Mouse (Mus musculus): ENCODE results near the gene Cep104. TPM values are rescaled to one million over a fixed set of nuclear protein-coding genes. Genes with fewer than 3 reads are reported as not detected.
A peak's percentile ranks its signal among the peaks of the same experiment; 100 is the strongest.

Cep104 gene
- polyA plus RNA-seq, 1 experiment = 18.4 TPM

DNA sequence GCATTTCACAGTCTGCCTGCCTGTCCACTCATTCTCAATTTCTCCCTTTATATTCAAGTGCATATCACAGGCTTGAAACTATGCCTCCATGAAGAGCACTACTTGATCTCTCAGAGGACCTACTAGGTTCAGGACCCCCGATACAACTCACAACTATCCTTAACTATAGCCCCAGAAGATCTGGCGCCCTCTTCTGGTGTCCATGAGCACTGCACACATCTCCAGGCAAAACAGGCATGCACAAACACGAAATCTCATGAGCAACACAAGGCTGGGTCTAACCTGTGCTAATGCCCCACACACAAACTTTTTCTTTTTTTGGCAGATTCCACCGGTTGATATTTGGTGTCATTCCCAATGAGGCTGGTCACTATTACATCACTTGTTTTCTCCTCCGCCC, 70.8 kb downstream of the Cep104 start:
- no peaks in the 10 kb centered on the region for H3K27me3 ChIP-seq (replicated peaks; ENCODE audit: control insufficient read depth, insufficient read depth, low read length)
- DNase-seq = no peak
- TF ChIP-seq POLR2A (IDR thresholded peaks at IDR 0.05; ENCODE audit: low read depth, low read length) (no peak), CTCF (conservative IDR thresholded peaks at IDR 0.05; ENCODE audit: insufficient read depth, insufficient read length, low read depth, low read length) (peak; percentile 28; the same call in 1 of the 2 replicates)
- no peak overlapping the region for H3K27ac ChIP-seq (ENCODE audit: insufficient read depth, low read depth, low read length)
- H3K4me1 ChIP-seq (ENCODE audit: control insufficient read depth, insufficient read depth, low read length) = no peaks in the 10 kb centered on the region
- no peaks in the 10 kb centered on the region for H3K36me3 ChIP-seq (ENCODE audit: control insufficient read depth, insufficient read depth, low read length)
- no peak overlapping the region for H3K4me3 ChIP-seq (ENCODE audit: insufficient read depth, low read depth, low read length)
- 71% methylated on average over 5 of the region's 5 CpGs for WGBS

DNA sequence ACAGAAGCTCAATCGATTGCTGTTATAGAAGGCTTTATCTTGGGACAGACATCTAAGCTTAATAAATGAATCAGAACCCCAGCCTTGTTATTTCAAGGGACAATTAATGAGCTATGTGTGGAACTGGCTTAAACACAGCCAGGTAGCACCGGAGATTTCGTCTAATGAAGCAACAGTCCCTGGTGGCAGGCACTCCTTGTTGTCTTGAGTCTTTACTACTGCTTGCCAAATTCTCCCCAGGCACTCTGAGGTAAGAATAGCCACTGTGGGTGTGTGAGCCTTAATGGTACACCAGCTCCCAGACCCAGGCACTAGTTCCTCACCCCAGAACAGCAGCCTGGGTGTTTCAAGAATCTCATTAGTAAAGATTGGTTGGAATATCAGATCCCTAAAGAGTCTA, 76.4 kb downstream of the Cep104 start:
- Histone ChIP-seq H3K4me1 (ENCODE audit: control insufficient read depth, insufficient read depth, low read length) (no peaks in the 10 kb centered on the region), H3K36me3 (ENCODE audit: control insufficient read depth, insufficient read depth, low read length) (no peaks in the 10 kb centered on the region), H3K4me3 (ENCODE audit: insufficient read depth, low read depth, low read length) (no peak overlapping the region), H3K27ac (ENCODE audit: insufficient read depth, low read depth, low read length) (no peak overlapping the region), H3K27me3 (replicated peaks; ENCODE audit: control insufficient read depth, insufficient read depth, low read length) (no peaks in the 10 kb centered on the region)
- no peak for TF ChIP-seq CTCF (conservative IDR thresholded peaks at IDR 0.05; ENCODE audit: insufficient read depth, insufficient read length, low read depth, low read length)
- TF ChIP-seq POLR2A (IDR thresholded peaks at IDR 0.05; ENCODE audit: low read depth, low read length) = no peak
- DNase-seq = no peak
- 94% methylated on average over 3 of the region's 3 CpGs for WGBS

DNA sequence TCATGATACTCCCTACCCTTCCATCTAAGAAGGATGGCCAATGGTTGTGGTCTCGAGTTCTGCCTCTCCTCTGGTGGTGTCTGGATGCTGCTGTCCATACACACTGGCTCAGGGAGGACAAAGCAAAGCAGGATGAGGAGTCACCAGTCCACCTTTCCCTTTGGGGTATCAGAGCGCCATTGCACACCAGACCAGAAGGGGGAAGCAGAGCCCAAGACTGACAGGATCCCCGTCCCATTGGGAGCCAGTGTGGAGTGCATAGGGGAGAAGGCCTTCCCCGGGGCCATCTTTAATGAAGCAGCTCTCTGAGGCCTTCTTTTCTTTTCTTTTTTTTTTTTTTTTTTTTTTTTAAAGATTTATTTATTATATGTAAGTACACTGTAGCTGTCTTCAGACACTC, 78.1 kb downstream of the Cep104 start:
- TF ChIP-seq CTCF (conservative IDR thresholded peaks at IDR 0.05; ENCODE audit: insufficient read depth, insufficient read length, low read depth, low read length) (peak; percentile 43; the same call in 1 of the 2 replicates), POLR2A (IDR thresholded peaks at IDR 0.05; ENCODE audit: low read depth, low read length) (no peak)
- H3K36me3 ChIP-seq (ENCODE audit: control insufficient read depth, insufficient read depth, low read length) = no peaks in the 10 kb centered on the region
- no peaks in the 10 kb centered on the region for H3K27me3 ChIP-seq (replicated peaks; ENCODE audit: control insufficient read depth, insufficient read depth, low read length)
- H3K4me1 ChIP-seq (ENCODE audit: control insufficient read depth, insufficient read depth, low read length) = no peaks in the 10 kb centered on the region
- no peak for DNase-seq
- no peak overlapping the region for H3K4me3 ChIP-seq (ENCODE audit: insufficient read depth, low read depth, low read length)
- H3K27ac ChIP-seq (ENCODE audit: insufficient read depth, low read depth, low read length) = no peak overlapping the region
- WGBS = 58% methylated on average over 4 of the region's 4 CpGs

DNA sequence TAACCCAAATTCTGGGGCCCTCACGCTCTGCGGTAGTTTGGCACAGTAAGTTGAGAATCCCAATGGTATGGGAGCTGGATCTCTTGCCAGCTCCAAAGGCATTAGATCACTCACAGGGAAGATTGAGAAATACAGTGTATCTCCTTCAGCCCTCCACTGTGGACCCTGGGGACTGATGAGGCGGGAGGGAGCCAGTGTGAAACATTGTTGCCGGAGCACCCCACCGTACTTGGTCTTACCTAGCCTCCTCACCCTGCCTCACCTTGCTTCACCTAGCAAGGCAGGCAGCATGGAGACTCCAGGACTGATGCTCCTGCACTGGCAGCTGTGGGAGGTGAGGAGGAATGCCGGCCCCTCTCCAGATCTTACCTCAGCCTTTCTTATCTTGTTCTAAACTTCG, 80.5 kb downstream of the Cep104 start:
- no peaks in the 10 kb centered on the region for H3K27me3 ChIP-seq (replicated peaks; ENCODE audit: control insufficient read depth, insufficient read depth, low read length)
- no peak for DNase-seq
- TF ChIP-seq CTCF (conservative IDR thresholded peaks at IDR 0.05; ENCODE audit: insufficient read depth, insufficient read length, low read depth, low read length) (no peak), POLR2A (IDR thresholded peaks at IDR 0.05; ENCODE audit: low read depth, low read length) (no peak)
- no peak overlapping the region for H3K4me3 ChIP-seq (ENCODE audit: insufficient read depth, low read depth, low read length)
- no peaks in the 10 kb centered on the region for H3K4me1 ChIP-seq (ENCODE audit: control insufficient read depth, insufficient read depth, low read length)
- no peaks in the 10 kb centered on the region for H3K36me3 ChIP-seq (ENCODE audit: control insufficient read depth, insufficient read depth, low read length)
- WGBS = 86% methylated on average over 7 of the region's 7 CpGs
- no peak overlapping the region for H3K27ac ChIP-seq (ENCODE audit: insufficient read depth, low read depth, low read length)

DNA sequence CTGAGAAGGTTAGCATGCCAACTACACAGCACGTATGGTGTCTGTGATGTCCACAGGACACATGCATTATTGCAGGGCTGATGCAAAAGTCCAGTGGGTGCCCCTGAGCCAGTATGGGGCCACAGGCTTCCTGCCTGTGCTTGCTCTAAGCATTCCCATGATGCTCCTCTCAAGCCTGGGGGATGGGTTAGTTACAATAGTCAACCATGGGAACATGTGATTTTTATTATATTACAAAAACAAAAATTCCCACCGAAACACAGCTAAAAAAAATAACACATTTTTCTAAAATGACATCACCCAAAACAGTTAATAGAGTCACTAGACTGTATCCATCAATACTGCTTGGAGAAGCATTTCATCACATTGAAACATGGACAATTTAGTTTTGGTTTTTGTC, 81.1 kb downstream of the Cep104 start:
- TF ChIP-seq POLR2A (IDR thresholded peaks at IDR 0.05; ENCODE audit: low read depth, low read length) = no peak
- TF ChIP-seq CTCF (conservative IDR thresholded peaks at IDR 0.05; ENCODE audit: insufficient read depth, insufficient read length, low read depth, low read length) = no peak
- H3K27me3 ChIP-seq (replicated peaks; ENCODE audit: control insufficient read depth, insufficient read depth, low read length) = no peaks in the 10 kb centered on the region
- WGBS = 65% methylated on average over 2 of the region's 2 CpGs
- H3K27ac ChIP-seq (ENCODE audit: insufficient read depth, low read depth, low read length) = no peak overlapping the region
- no peak for DNase-seq
- no peaks in the 10 kb centered on the region for H3K4me1 ChIP-seq (ENCODE audit: control insufficient read depth, insufficient read depth, low read length)
- H3K36me3 ChIP-seq (ENCODE audit: control insufficient read depth, insufficient read depth, low read length) = no peaks in the 10 kb centered on the region
- no peak overlapping the region for H3K4me3 ChIP-seq (ENCODE audit: insufficient read depth, low read depth, low read length)

DNA sequence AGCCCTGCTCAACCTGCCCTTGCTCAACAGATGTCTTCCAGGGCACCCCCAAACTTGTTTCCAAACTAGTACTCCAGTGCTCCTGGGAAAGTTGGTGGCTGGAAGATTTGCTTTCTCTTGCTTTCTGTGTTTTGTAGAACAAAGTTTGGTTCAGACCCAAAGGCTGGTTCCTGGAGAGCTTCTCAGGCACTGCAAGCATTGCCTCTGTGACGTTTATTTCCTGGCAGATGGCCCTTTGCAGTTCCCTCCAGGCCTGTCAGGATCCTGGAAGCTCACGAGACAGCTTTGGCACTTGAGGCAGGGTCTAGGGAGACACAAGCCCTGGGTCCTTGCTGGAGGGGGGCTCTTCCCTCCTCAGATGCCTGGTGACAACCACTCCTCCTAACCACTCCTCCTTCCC, 81.7 kb downstream of the Cep104 start:
- H3K4me1 ChIP-seq (ENCODE audit: control insufficient read depth, insufficient read depth, low read length) = no peaks in the 10 kb centered on the region
- H3K36me3 ChIP-seq (ENCODE audit: control insufficient read depth, insufficient read depth, low read length) = no peaks in the 10 kb centered on the region
- no peaks in the 10 kb centered on the region for H3K27me3 ChIP-seq (replicated peaks; ENCODE audit: control insufficient read depth, insufficient read depth, low read length)
- 28% methylated on average over 2 of the region's 2 CpGs for WGBS
- no peak for DNase-seq
- H3K27ac ChIP-seq (ENCODE audit: insufficient read depth, low read depth, low read length) = no peak overlapping the region
- H3K4me3 ChIP-seq (ENCODE audit: insufficient read depth, low read depth, low read length) = no peak overlapping the region
- no peak for TF ChIP-seq POLR2A (IDR thresholded peaks at IDR 0.05; ENCODE audit: low read depth, low read length)
- TF ChIP-seq CTCF (conservative IDR thresholded peaks at IDR 0.05; ENCODE audit: insufficient read depth, insufficient read length, low read depth, low read length) = no peak

DNA sequence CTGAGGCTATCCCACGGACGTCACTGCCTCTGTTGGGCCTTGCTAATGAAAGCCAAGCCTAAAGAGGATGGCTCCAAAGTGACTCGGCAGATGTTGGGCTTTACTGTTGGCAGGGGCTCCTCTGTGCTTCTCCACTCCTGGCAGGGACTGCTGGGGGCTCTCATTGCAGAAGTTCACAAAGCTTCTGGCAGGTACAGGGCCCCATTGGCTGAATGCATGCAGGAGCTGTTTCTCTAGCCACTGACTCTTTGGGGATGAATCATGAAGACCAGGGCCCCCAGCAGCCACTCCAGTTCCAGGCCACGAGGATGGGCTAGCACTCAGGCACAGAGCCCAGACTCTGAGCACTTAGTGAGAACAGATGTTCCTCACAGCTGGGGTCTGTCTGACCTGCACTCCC, 82.7 kb downstream of the Cep104 start:
- DNase-seq = no peak
- Histone ChIP-seq H3K27me3 (replicated peaks; ENCODE audit: control insufficient read depth, insufficient read depth, low read length) (no peaks in the 10 kb centered on the region), H3K27ac (ENCODE audit: insufficient read depth, low read depth, low read length) (no peak overlapping the region), H3K36me3 (ENCODE audit: control insufficient read depth, insufficient read depth, low read length) (no peaks in the 10 kb centered on the region), H3K4me3 (ENCODE audit: insufficient read depth, low read depth, low read length) (no peak overlapping the region), H3K4me1 (ENCODE audit: control insufficient read depth, insufficient read depth, low read length) (no peaks in the 10 kb centered on the region)
- TF ChIP-seq POLR2A (IDR thresholded peaks at IDR 0.05; ENCODE audit: low read depth, low read length) (no peak), CTCF (conservative IDR thresholded peaks at IDR 0.05; ENCODE audit: insufficient read depth, insufficient read length, low read depth, low read length) (no peak)
- WGBS = 66% methylated on average over 4 of the region's 4 CpGs

Other genes starting within 250 kb of the Cep104 start
- gene A430005L14Rik, start 18.0 kb upstream of the Cep104 start, polyA plus RNA-seq (2012; rRNA removed) = 42.6 and 45.1 TPM in 2 replicates
- gene Dffb, start 68 bp upstream of the Cep104 start, polyA plus RNA-seq (2012; rRNA removed) = 5.0 and 10.1 TPM in 2 replicates
- gene Lrrc47, start 36.5 kb downstream of the Cep104 start, polyA plus RNA-seq (2012; rRNA removed) = 40.2 and 48.2 TPM in 2 replicates
- 294 and 307 TPM in 2 replicates for gene Smim1, start 51.0 kb downstream of the Cep104 start, polyA plus RNA-seq (2012; rRNA removed)
- gene Ccdc27, start 67.5 kb downstream of the Cep104 start, polyA plus RNA-seq (2012; rRNA removed) = not detected in 2 replicates
- 0.03 TPM in 2 replicates for gene Trp73, start 165.0 kb downstream of the Cep104 start, polyA plus RNA-seq (2012; rRNA removed)
- 18.4 and 18.7 TPM in 2 replicates for gene Wrap73, start 167.2 kb downstream of the Cep104 start, polyA plus RNA-seq (2012; rRNA removed)
- gene Tprgl, start 185.5 kb downstream of the Cep104 start, polyA plus RNA-seq (2012; rRNA removed) = 173 and 177 TPM in 2 replicates
- gene Megf6, start 195.5 kb downstream of the Cep104 start, polyA plus RNA-seq (2012; rRNA removed) = 0.55 and 1.2 TPM in 2 replicates